Mouse (Mus musculus) activated CD4-positive, CD25-positive, alpha-beta regulatory T cell, adult 4 months (primary cell): ENCODE measurements around the gene Hs3st5. TPM values are rescaled to one million over a fixed set of nuclear protein-coding genes. Genes with fewer than 3 reads are reported as not detected.

Source experiments
- ATAC-seq: one replicate; pipeline ENCODE4 v1.8.0; 2017
- polyA plus RNA-seq, 2 experiments: library from polyadenylated mRNA; unstranded; fragments of 100-300 nt; shearing (Covaris generic); gene quantifications; one replicate each; pipeline ENCODE4 v1.2.1; 2017

Hs3st5 gene
- polyA plus RNA-seq, 2 experiments from 2014 or later, result not detected

GRCm38 (mm10) chr10:36805265-36805664, 298.7 kb downstream of the Hs3st5 start:
- ATAC-seq, result no peak

- ATAC-seq, result no peak
These were observed 299.2 kb downstream of the Hs3st5 start for GRCm38 (mm10) chr10:36805788-36806187.

GRCm38 (mm10) chr10:36807007-36807406, 300.4 kb downstream of the Hs3st5 start:
- no peak for ATAC-seq

GRCm38 (mm10) chr10:36818867-36819266, 312.3 kb downstream of the Hs3st5 start:
- ATAC-seq, result no peak

GRCm38 (mm10) chr10:36829079-36829478, 322.5 kb downstream of the Hs3st5 start:
- no peak for ATAC-seq

GRCm38 (mm10) chr10:36832204-36832603, 325.6 kb downstream of the Hs3st5 start:
- ATAC-seq, result no peak

GRCm38 (mm10) chr10:36834224-36834623, 327.6 kb downstream of the Hs3st5 start:
- ATAC-seq, result no peak

- ATAC-seq, result no peak
These were observed 329.4 kb downstream of the Hs3st5 start for GRCm38 (mm10) chr10:36835836-36836516.

GRCm38 (mm10) chr10:36850231-36850630, 343.6 kb downstream of the Hs3st5 start:
- ATAC-seq, result no peak

GRCm38 (mm10) chr10:36862127-36862895, 355.7 kb downstream of the Hs3st5 start:
- ATAC-seq, result no peak
